Mouse (Mus musculus) fat pad, adult 2 months (tissue): Measurements from ENCODE around the gene Abca9.

Experiments
- DNase-seq: peaks from one replicate; pipeline ENCODE4 v3.0.0-alpha.2; 2011; ENCODE audit warnings: low read depth, low spot score; ENCODE audit errors: extremely low read depth

Abca9 gene

GRCm38 (mm10) chr11:110072158-110072557, 95.8 kb downstream of the Abca9 start:
- no peak for DNase-seq

- DNase-seq: no peak
Observed at GRCm38 (mm10) chr11:110061032-110061431, 107.0 kb downstream of the Abca9 start.

GRCm38 (mm10) chr11:110060127-110060526, 107.9 kb downstream of the Abca9 start:
- no peak for DNase-seq

- no peak for DNase-seq
Observed at GRCm38 (mm10) chr11:110053681-110054080, 114.3 kb downstream of the Abca9 start.
